Mouse (Mus musculus) inflammation-experienced regulatory T-cells, adult 6 months (primary cell): ENCODE data around the gene Gm20458. TPM values are rescaled to one million over a fixed set of nuclear protein-coding genes. Genes with fewer than 3 reads are reported as not detected.

Experiments
- ATAC-seq: one replicate; pipeline ENCODE4 v1.8.0; 2017
- polyA plus RNA-seq, 3 experiments: library from polyadenylated mRNA; unstranded; fragments of 100-300 nt; shearing (Covaris generic); gene quantifications; one replicate each; pipeline ENCODE4 v1.2.1; 2017

The Gm20458 gene
- polyA plus RNA-seq, 3 experiments from 2014 or later = 4.5 TPM; not detected in 2

DNA sequence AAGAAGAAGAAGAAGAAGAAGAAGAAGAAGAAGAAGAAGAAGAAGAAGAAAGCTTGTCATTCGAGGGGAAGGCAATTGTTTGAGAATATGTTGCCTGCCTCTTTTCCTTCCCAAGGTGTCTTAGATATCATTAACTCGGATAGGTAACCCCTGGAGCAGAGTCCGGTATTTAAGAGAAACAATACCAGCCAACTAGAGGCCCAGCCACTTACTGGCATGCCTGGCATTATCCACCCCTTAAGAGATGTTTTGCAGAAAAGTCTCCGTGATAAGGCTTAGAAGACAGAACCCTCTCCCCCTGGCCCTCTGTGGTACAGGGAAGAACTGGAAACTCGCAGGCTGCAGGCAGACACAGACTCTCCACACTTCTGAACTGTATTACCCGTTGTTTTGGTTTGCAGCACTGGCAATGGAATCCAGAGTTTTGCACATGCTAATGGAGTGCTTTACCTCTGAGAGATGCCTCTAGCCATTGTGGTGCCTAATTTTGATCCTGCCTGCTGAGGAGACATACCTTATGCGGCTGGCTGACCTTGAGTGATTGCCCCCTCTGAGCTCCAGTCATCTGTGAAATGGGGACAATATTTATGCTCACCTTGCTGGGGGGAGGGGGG lies 6.8 kb upstream of the Gm20458 start:
- no peak for ATAC-seq

DNA sequence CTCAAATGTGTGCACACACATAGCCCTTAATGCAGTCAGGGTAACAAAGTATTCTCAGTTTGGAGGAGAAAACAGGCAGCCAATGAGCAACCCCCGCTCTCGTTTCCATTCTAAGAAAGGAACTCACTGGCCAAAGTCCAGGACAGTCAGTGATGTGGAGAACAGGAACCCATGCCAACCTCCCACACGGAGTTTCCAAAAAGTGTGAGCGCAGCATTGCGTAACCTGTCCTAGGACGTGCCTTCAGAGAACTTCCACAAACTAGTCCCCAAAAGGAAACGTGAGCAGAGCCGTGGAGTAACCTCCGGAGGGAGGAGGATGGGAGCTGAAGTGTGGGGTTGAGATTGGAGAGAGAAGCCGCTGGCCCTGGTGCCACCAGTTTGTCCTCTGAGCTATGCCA lies 5.9 kb upstream of the Gm20458 start:
- ATAC-seq = no peak

DNA sequence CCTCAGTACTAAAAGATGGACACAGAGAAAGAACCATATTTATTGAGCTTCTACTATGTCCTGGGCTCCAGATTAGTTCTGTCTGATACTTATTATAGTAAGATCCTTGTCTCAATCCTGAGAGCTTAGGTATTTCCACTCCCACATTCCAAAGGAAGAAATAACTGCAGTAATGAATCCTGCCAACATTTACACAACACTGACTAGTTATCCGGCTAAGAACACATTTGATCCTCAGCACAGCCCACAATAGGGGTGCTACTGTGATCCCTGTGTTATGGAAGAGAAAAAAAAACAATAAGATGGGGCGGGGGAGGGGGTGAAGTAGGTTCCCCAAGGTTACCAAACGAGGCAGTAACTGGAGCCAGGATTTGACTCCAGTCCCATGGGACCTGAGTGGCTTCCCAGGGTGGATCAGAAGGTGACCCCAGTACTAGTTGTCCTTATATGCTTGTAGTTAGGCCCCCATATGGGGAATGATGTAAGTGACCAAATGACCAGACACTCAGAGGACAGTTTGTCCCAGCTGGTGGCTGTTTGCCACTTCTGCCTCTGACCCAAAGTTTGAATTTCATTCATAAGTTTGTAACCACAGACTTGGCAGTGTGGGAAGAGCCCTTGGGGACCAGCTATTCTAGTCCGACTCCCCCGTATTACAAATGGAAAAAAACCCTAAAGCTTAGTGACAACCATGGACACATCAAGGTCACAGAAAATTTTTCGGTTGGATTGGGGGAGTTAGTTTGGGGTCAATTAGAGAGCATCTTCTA lies 5.2 kb upstream of the Gm20458 start:
- ATAC-seq = no peak

DNA sequence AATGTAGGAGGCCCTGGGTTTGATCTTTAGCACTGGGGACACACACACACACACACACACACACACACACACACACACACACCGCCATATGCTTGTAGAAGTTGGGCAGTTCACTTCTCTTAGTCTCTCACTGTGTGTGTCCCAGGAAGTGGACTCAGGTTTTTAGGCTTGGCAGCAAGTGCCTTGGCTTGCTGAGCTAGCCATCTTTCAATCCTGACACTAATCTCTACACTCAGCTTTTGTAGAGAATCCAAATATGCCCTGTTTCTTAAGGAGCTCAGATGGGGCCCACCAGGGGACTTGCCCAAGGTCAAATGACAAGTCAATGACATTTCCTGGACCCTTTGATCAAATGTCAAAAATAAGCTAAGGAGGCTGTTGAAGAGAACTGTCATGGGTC lies 4.4 kb upstream of the Gm20458 start:
- peak; percentile 0 for ATAC-seq

DNA sequence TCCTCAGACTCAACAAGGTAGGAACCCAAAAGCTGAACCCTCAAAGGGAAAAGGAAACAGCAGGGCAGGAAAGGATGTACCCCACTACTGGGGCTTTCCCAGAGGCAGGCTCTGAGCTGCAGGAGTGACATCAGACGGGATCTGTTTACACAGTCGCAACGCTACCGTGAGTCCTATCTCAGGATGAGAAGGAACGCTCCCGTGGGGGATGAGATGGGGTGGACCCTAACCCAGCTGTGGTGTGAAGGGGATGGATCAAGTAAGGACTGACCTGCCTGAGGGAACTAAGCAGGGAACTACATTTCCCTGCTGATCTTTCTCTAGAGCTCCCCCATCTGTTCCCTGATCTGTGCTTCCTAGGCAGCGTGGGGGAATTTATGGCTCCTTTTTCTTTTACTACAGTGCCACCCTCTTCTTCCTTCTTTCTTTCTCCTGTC lies 3.9 kb upstream of the Gm20458 start, which contains the start of gene Sys1:
Gene Sys1 (plus strand): TSS at position 101 of the 437 bp plus-strand sequence.
- peak; percentile 69 for ATAC-seq

DNA sequence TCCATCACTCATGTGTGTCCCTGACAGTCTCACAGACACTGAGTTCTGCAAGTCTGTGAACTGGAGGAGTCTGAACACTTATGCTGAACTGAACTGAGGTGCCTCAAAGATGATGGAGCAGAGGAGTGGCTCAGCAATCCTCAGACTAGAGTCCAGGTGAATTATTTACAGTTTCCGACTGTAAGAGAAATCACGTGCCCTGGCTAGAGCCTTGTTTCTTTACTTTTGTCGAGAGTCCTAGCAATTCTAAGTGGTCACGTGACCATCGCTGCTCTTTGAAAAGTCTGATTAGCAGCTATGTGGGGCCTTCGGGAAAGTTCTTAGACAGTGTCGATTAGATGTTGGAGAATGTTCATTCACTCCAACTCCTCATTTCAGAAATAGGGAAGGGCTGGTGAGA lies 2.8 kb upstream of the Gm20458 start:
- ATAC-seq = no peak

DNA sequence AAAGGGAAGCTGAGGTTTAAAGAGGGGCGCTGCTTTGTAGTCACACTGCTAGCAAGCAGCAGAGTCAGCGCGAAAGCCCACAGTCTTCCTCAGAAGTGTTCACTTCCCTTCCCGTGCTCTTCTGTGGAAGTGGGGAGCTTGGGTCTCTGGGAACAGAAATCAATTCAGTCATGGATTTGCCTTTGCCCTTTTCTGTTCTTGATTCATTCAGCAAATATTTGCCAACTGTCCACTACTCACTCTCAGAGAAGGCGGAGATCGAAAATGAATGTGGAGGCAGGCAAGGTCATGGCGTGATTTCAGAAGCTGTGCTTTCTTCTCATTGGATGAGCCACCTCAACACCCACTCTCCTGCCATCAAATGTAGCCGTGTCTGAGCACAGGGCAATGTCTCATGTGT lies 2.2 kb upstream of the Gm20458 start:
- no peak for ATAC-seq

DNA sequence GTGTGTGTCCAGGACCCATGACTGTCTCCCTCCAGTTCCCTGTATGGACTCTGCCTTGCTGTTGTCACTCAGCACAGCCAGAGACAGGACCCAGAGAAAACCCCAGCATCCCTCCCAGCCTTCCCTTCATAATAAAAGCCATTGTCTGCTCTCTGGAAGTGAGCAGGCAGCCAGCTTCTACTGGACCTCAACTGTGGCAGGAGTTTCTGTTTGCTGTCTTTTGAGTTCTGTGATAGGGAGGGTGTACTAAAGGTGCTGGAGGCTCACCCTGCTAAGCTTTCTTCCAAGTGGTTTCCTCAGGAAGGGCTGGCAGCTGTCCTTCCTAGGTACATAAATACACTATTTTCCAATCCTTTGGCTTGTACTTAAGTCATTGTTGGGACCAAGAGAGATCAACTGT lies 4.4 kb downstream of the Gm20458 start:
- ATAC-seq = no peak

DNA sequence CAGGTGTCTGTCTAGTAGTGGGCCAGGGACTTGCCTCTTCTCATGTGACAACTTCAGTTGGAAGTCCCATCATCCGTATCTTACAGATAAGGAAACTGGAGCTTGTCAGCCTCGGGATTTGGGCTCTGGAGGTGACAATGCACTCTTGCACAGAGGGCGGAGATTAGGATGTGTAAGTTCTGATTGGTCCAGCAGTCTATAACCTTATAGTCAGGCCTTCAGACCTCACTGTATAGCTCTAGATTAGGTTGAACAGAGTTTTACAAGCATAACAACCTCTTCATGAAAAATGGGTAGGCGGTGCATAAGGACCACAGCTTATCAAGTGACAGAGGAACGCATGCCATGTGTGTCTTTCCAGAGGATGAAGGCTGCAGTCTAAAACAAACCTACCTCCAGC lies 6.0 kb downstream of the Gm20458 start:
- ATAC-seq = no peak

DNA sequence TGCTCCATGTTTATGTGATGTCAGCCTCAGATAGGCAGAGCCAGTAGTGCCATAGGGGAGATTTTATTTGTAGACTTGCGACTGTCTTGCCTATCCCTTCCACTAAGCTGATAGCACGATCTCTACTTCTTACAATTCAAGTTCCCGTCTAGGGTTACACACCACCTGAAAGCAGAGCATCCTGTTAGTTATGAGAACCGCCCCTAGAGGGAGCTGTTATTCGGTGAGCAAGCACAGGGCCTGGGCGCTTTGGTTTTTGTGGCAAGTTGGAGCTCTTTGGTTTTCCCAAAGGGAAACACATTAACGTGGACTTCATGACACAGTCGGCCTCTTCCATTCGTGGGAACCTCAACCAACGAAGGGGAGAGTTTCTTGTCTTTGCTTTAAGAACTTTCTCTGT lies 9.5 kb downstream of the Gm20458 start:
- peak; percentile 56 for ATAC-seq

DNA sequence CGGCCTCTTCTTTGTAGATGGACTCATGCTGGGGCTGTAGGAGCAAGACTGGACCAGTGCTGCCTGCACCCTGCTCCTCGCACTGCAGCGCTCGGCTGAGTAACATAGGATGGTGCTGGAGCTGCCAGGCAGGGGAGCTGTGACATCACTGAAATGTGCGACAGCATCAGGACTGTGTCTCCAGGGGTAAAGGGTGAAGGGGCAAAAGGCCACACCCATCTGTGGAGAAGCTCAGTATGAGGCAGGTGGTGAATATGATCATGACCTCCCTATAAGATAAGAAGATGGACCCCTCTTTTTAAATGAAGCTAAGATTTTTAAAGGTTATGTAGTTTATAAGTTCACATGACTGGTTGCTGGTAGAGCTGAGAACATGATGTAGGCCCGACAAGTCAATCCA lies 12.9 kb downstream of the Gm20458 start, which contains the start of gene Trp53tg5:
Gene Trp53tg5 (minus strand): TSS at position 101 of the 400 bp plus-strand sequence.
- no peak for ATAC-seq

DNA sequence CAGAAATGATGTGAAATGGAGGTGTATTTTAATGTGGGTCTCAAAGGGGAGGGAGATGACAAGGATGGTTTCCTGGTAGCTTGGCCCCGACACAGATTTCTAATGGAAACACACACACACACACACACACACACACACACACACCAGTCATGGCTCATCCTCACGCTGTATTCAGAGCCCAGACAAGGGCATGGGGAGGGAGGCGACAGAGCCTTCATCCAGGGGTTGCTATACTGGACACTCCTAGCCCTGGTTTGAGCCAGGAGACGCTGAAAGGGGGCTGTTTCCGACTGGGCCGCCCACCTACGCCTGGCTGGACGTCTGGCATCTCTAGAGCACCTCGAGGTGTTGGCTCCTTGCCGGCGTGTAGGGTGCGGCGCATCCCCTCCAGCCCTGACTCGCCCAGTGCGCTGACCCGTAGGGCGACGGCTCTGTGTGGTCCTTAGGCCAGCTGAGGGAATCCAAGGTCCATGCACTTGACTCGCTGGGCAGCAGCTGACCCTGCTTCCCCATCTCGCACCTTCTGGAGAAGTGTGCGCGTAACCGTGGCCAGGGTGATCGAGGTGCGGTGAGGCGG lies 25.0 kb downstream of the Gm20458 start, which contains the start of gene Dbndd2:
Gene Dbndd2 (plus strand): TSS at position 426 of the 577 bp plus-strand sequence.
- ATAC-seq = peak; percentile 14

DNA sequence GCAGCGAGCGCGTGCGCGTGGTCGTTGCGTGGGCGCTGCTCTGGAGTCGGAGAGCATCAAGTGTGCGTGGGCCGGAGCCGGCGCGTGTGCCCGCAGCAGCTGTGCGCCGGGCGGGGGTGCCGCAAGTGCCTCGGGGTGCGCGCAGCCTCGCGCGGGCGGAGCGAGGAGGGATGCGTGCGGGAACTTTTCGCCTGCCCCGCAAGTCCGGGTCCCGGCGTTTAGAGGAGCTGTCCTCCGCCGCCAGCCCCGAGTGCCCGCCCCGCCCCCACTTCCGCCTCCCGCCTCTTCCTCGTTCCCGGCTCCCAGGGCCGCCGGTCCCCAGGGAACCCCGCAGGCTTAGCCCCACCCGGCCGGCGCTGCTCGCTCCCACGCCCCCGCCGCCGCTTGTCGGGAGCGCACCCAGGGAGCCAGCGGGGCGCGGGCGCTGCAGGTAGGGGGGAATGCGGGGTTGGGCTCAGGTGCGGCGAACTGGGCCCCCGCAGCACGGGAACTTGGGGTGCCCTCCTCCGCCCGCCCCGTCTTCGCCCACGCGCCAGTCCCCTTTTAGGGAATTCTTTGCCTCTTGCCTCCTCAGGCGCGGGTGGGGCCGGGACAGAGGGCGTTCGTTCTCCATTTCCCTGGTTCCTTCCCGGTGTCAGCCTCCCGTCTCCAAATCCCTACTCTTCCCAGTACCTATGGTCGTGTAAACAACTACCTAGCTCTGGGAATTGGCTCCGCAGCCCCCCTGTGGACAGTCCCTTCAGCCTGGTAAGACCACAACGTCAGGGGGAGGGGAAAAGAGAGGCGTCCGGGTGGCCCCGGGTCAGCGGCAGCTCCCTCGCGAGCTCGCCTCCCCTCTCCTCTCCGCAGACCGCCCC lies 25.7 kb downstream of the Gm20458 start:
- peak; percentile 43 for ATAC-seq

DNA sequence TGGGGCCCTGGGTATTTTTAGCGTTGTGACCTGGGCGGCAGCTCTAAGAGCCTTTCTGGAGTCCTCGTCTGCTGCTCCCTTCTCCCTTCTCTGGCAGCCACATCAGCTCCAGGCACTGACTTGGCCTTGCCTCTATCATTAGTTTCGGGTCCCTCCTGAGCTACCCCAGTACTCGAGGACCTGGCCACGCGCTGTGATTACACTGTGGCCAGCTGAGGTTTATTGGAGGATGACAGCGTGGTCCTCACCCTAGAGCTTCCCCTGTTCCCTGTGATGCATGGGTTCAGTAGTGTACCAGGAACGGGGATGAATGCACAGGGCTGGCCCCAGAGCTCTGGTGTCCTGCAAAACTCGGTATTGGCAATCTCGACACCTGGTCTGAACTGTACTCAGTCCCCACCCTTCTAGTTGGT lies 26.4 kb downstream of the Gm20458 start:
- ATAC-seq = no peak

DNA sequence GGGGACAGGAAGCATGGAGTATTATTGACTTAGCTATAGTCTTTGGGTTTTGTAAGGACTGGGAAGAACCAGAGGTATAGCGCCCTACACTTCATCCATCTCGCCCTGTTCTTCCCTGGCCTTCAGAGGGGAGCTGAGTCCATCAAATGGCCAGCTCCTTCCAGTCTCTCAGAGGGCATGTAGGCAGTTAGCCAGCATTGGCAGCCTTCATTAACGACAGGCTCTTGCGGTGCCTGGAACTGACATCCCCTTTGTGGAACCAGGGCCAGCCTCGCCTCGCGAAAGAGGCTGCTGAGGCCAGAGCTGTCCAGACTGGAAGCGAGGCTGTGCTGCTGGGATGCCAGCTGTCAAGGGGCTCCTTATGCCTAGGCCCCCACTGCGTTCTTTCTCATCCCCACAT lies 27.0 kb downstream of the Gm20458 start:
- ATAC-seq = no peak

DNA sequence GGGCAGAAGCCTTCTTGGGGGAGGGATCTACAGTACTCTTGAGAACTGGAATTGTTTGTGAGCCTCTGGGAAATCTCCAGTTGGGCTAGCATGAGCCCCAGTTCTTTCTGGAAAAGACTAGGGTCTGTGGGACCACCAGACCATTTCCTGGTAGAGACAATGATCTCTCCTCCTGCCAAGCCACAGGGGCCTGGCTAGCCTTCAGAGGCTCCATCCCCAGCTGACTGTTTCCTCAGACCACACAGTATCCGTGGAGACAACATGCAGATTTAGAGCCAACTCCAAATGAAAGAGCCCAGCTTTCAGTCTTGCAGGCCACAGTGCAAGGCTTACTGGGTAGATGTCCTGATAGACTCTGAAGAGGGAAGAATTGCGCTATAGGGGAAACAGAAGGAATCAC lies 33.4 kb downstream of the Gm20458 start:
- no peak for ATAC-seq

DNA sequence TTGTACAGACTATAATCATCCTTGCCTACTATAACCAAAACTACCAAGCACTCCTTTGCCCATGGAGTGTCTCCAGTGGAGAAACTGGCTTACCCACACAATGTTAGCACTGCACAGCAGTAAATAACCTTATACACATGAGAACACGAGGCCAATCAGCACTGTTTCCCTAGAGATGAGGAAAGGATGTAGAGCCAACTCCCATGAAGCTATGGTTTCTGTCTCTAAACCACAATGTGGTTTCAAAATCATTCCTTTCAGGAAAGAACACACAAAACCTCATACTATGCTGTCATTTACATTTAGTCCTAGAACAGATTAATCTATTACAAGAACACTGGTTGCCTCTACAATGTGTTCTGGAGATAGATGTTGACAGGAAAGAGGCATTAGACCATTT lies 35.6 kb downstream of the Gm20458 start:
- ATAC-seq = no peak

DNA sequence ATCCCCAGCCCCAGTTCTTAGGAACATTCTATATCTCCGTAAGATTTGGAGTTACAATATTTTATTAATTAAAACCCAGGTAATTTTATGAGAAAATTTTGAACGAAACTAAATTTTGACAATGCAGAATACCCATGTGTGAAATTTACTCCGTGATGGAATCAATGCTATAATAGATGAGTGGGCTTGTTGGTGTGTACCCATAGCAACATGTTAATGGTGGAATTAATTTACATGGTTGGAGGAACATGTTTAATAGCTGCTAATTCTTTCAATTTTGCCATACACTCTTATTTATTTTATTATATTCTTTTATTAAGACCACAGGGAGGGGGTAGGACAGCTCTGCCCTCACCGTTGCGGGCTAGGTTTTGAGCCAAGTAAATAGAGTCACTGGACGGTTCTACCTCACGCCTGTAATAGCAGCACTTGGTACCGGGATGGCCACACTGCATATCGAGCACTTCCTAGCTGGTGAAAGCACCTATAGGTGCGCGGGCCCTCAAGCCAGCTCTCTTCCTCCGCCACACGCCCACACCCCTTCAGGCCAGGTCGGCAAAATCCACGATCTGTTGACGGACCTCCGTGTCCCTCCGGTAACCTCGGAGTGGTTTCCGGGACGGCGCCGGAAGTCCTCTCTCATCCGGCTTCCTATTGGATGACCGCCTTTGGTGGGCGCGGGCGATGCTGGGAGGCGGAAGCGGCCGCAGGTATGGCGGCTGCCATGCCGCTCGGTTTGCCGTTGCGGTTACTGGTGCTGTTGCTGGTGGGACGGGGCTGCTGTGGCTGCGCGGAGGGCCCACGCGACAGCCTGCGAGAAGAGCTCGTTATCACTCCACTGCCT lies 36.3 kb downstream of the Gm20458 start, which contains the start of gene Pigt:
Gene Pigt (plus strand): TSS at position 674 of the 844 bp plus-strand sequence.
- peak; percentile 100 for ATAC-seq

DNA sequence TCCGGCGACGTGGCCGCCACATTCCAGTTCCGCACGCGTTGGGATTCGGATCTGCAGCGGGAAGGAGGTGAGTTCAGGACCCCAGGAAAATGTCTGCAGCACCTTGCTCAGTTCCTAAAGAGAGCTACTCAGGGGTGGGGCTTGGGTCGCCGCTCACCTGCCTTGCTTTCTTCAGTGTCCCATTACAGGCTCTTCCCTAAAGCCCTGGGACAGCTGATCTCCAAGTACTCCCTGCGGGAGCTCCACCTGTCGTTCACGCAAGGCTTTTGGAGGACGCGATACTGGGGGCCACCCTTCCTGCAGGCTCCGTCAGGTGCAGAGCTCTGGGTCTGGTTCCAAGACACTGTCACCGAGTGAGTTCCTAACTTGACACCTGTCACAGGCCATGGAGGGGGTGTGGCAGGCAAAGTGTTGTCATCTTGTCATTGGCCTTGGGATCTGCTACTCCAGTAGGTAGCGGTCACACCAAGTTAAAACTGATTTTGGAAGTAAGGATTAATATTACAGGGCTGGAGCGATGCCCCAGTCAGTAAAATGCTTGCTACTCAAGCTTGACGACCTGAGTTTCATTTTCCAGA lies 37.0 kb downstream of the Gm20458 start:
- ATAC-seq = peak; percentile 11

DNA sequence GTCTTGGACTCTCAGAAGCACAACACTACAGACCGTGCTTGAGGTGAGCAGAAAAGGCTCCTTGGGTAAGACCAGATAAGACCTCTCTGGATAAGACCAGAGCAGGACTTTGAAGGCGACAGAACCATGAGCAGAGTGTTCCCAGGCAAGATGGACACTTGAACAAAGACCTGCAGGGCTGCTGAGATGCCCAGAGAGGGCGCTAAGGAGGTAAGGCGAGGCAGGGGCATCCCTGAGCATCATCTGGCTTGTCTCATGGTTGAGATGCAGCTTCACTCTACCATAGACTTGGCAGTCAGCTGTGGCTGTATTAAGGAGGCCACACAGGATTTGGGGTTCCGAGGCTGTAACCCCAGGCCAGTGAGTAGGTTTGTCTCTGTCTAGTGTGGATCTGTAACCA lies 38.5 kb downstream of the Gm20458 start:
- ATAC-seq = no peak

DNA sequence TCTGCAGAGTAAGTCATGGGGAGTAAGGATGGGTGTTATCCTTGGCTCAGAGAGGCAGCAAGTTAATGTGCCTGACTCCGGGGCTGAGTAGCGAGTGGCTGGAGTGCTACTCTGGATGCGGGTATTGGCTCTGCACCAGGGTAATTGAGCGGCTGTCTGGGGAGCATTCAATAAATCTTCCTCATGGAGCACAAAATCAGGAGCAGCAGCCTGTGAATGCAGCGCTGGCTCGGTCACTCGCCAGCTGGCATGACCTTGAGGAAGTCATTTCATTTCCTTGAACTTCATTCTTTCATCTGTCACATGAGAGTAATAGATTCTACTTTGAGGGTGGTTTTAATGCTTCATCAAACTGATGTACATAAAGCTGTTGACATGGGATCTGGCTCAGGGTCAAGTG lies 39.7 kb downstream of the Gm20458 start:
- ATAC-seq = no peak
